Mouse (Mus musculus): ENCODE measurements around the gene Pex5l. TPM values are rescaled to one million over a fixed set of nuclear protein-coding genes. Genes with fewer than 3 reads are reported as not detected.

Pex5l gene
- polyA plus RNA-seq, 1 experiment from 2014 or later: 1.0 TPM

- Histone ChIP-seq H3K4me3 (replicated peaks) (no peak overlapping the region), H3K9ac (no peak overlapping the region), H3K9me3 (replicated peaks) (no peaks in the 10 kb centered on the region), H3K4me1 (0 out of 2 replicates have a peak, but pooled peaks cover 7% of the 10 kb centered on the region), H3K4me2 (replicated peaks) (no peak overlapping the region), H3K27me3 (no peaks in the 10 kb centered on the region), H3K36me3 (peaks cover 12% of the 10 kb centered on the region; the same call in 1 of the 2 replicates), H3K27ac (replicated peaks) (peak overlapping the region; percentile 66; the same call in 1 of the 2 replicates)
- peak; percentile 86 for ATAC-seq (ENCODE audit: insufficient number of reproducible peaks, low FRiP score, low TSS enrichment, low read depth)
- WGBS: 25% methylated on average over 7 of the region's 7 CpGs
These were observed 232.9 kb downstream of the Pex5l start for GRCm38 (mm10) chr3:32910071-32910551.

GRCm38 (mm10) chr3:32908400-32908799 lies 234.6 kb downstream of the Pex5l start:
- no peak overlapping the region for H3K9ac ChIP-seq
- H3K4me1 ChIP-seq: 0 out of 2 replicates have a peak, but pooled peaks cover 7% of the 10 kb centered on the region
- H3K4me2 ChIP-seq (replicated peaks): no peak overlapping the region
- no peaks in the 10 kb centered on the region for H3K27me3 ChIP-seq
- no peak for ATAC-seq (ENCODE audit: insufficient number of reproducible peaks, low FRiP score, low TSS enrichment, low read depth)
- no peak overlapping the region for H3K27ac ChIP-seq (replicated peaks)
- H3K36me3 ChIP-seq: no peaks in the 10 kb centered on the region
- H3K9me3 ChIP-seq (replicated peaks): no peaks in the 10 kb centered on the region
- H3K4me3 ChIP-seq (replicated peaks): no peak overlapping the region
- WGBS: 73% methylated on average over 3 of the region's 3 CpGs

GRCm38 (mm10) chr3:32905850-32906779 lies 236.9 kb downstream of the Pex5l start:
- H3K9ac ChIP-seq: no peak overlapping the region

DNA sequence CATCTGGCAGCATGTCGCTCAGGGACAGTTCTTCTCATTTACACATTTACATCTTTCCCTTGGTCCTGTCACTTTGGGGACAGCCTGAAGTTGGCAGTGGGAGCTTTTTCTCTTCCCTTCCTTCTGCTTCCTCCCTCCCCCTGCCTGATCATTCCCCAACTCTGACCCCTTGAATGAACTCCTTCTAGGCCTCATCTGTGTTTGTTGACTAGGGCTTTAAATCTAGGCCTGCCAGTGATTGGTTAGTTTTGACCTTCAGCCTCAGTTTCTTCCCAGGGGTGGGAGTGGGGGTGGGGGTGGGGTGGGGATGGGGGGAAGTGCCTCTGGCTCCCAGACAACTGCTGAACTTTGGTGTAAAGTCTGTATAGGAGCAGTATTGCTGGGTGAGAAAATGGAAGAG lies 238.4 kb downstream of the Pex5l start:
- Histone ChIP-seq H3K4me1 (no peaks in the 10 kb centered on the region), H3K9ac (no peak overlapping the region), H3K27me3 (no peaks in the 10 kb centered on the region), H3K36me3 (0 out of 2 replicates have a peak, but pooled peaks cover 6% of the 10 kb centered on the region), H3K4me2 (replicated peaks) (no peak overlapping the region), H3K4me3 (replicated peaks) (no peak overlapping the region), H3K9me3 (replicated peaks) (no peaks in the 10 kb centered on the region), H3K27ac (replicated peaks) (no peak overlapping the region)
- WGBS: 90% methylated on average over 1 of the region's 1 CpGs
- ATAC-seq (ENCODE audit: insufficient number of reproducible peaks, low FRiP score, low TSS enrichment, low read depth): no peak

More at GRCm38 (mm10) chr3:32905850-32906779, 236.9 kb downstream of the Pex5l start:
- no peak overlapping the region for H3K4me3 ChIP-seq (replicated peaks)
- no peak overlapping the region for H3K4me2 ChIP-seq (replicated peaks)
- no peak overlapping the region for H3K27ac ChIP-seq (replicated peaks)
- WGBS: 66% methylated on average over 8 of the region's 8 CpGs
- 0 out of 2 replicates have a peak, but pooled peaks cover 6% of the 10 kb centered on the region for H3K36me3 ChIP-seq
- ATAC-seq (ENCODE audit: insufficient number of reproducible peaks, low FRiP score, low TSS enrichment, low read depth): no peak
- H3K9me3 ChIP-seq (replicated peaks): no peaks in the 10 kb centered on the region
- H3K4me1 ChIP-seq: 0 out of 2 replicates have a peak, but pooled peaks cover 7% of the 10 kb centered on the region
- H3K27me3 ChIP-seq: no peaks in the 10 kb centered on the region

DNA sequence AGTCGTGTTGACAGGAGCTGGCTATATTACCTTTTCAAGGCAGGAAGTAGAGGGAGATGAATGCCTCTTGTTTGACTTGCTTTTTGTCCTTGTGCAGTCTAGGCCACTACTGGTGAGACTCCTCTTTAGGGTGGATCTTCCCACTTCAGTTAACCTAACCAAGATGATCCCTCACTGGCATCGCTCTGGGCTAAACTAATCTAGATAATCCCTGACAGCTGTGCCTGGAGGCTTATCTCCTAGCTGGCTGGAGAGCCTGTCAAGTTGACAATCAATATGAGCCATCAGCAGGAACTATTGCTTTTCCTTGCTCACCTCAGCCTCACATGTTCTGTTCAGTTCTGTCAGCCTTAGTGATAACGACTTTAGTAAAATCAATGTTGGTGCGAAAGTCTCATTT lies 239.6 kb downstream of the Pex5l start:
- Histone ChIP-seq H3K27me3 (no peaks in the 10 kb centered on the region), H3K4me2 (replicated peaks) (no peak overlapping the region), H3K9ac (no peak overlapping the region), H3K4me3 (replicated peaks) (no peak overlapping the region), H3K27ac (replicated peaks) (no peak overlapping the region), H3K9me3 (replicated peaks) (no peaks in the 10 kb centered on the region), H3K4me1 (no peaks in the 10 kb centered on the region), H3K36me3 (0 out of 2 replicates have a peak, but pooled peaks cover 6% of the 10 kb centered on the region)
- 31% methylated on average over 4 of the region's 4 CpGs for WGBS
- no peak for ATAC-seq (ENCODE audit: insufficient number of reproducible peaks, low FRiP score, low TSS enrichment, low read depth)
